Mouse (Mus musculus) megakaryocyte, embryonic 14.5 days (primary cell): Measurements from ENCODE around the gene Olfr98.

Source experiments
- FLI1 ChIP-seq: IDR thresholded peaks from 2 replicates; pipeline ENCODE4 v1.6.1; 2012; ENCODE audit warnings: low read length, inconsistent platforms, mixed read lengths
- GATA1 ChIP-seq: IDR thresholded peaks from 3 replicates; pipeline ENCODE4 v1.6.1; 2012; ENCODE audit warnings: mixed read lengths, low read length, inconsistent platforms, borderline replicate concordance

- TF ChIP-seq GATA1 (no peak), FLI1 (no peak)
Measured at GRCm38 (mm10) chr17:37249460-37249859, 14.1 kb downstream of the Olfr98 start.
